Mouse (Mus musculus): ENCODE results near the gene Hmox2. TPM values are rescaled to one million over a fixed set of nuclear protein-coding genes. Genes with fewer than 3 reads are reported as not detected.
A peak's percentile ranks its signal among the peaks of the same experiment; 100 is the strongest.

The Hmox2 gene
- polyA plus RNA-seq, 1 experiment = 59.0 TPM

DNA sequence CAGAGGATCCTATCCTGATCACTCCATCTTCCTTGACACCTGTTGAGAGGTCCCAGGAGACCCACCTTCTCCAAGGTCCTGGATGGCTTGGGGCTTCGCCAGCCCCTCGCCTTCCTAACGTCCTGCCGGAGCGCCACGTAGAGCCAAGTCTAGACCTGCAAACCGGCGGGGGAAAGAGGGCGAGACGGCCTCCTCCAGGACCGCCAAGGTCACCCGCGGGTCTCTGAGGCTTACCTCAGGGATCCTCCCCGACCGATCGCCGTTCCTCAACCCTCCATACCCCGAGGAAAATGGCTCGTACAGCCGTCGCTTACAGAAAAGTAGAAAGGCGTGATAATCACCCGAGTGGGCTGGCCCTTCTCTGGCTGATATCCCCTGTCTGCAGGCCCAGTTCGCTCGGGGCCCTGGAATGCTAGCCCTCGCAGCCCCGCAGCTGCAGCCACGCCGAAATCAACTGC is 63.2 kb downstream of the Hmox2 start:
- no peak for DNase-seq (ENCODE audit: low read depth)
- TF ChIP-seq CTCF (IDR thresholded peaks at IDR 0.05; ENCODE audit: borderline replicate concordance, extremely low read depth, insufficient read depth, insufficient read length) (no peak), POLR2A (IDR thresholded peaks at IDR 0.05; ENCODE audit: borderline replicate concordance, extremely low read depth, insufficient read depth, insufficient read length, poor library complexity, severe bottlenecking) (no peak)

- peak; percentile 71; the same call in 1 of the 2 replicates for TF ChIP-seq POLR2A (IDR thresholded peaks at IDR 0.05; ENCODE audit: borderline replicate concordance, extremely low read depth, insufficient read depth, insufficient read length, poor library complexity, severe bottlenecking)
- no peak for TF ChIP-seq CTCF (IDR thresholded peaks at IDR 0.05; ENCODE audit: borderline replicate concordance, extremely low read depth, insufficient read depth, insufficient read length)
- DNase-seq (ENCODE audit: low read depth) = peak; percentile 98
These were observed 63.8 kb downstream of the Hmox2 start, which contains the start of gene Cdip1 for GRCm38 (mm10) chr16:4789810-4790559. Cdip1 (minus strand) TSS chr16:4790292.

- TF ChIP-seq CTCF (IDR thresholded peaks at IDR 0.05; ENCODE audit: borderline replicate concordance, extremely low read depth, insufficient read depth, insufficient read length) (no peak), POLR2A (IDR thresholded peaks at IDR 0.05; ENCODE audit: borderline replicate concordance, extremely low read depth, insufficient read depth, insufficient read length, poor library complexity, severe bottlenecking) (no peak)
- DNase-seq (ENCODE audit: low read depth) = peak; percentile 47
These were observed 65.2 kb downstream of the Hmox2 start for GRCm38 (mm10) chr16:4791332-4791731.

GRCm38 (mm10) chr16:4796631-4797030 is 70.5 kb downstream of the Hmox2 start:
- TF ChIP-seq POLR2A (IDR thresholded peaks at IDR 0.05; ENCODE audit: borderline replicate concordance, extremely low read depth, insufficient read depth, insufficient read length, poor library complexity, severe bottlenecking) (no peak), CTCF (IDR thresholded peaks at IDR 0.05; ENCODE audit: borderline replicate concordance, extremely low read depth, insufficient read depth, insufficient read length) (no peak)

More at GRCm38 (mm10) chr16:4796631-4797030, 70.5 kb downstream of the Hmox2 start:
- DNase-seq (ENCODE audit: low read depth) = no peak

Other genes starting within 250 kb of the Hmox2 start
- gene Srl, start 184.5 kb upstream of the Hmox2 start, polyA plus RNA-seq (2012; rRNA removed) = 25.0 and 26.2 TPM in 2 replicates
- gene Tfap4, start 166.5 kb upstream of the Hmox2 start, polyA plus RNA-seq (2012; rRNA removed) = 13.6 and 16.6 TPM in 2 replicates
- gene Glis2, start 131.6 kb upstream of the Hmox2 start, polyA plus RNA-seq (2012; rRNA removed) = 41.8 and 45.4 TPM in 2 replicates
- 121 and 169 TPM in 2 replicates for gene Pam16, start 101.4 kb upstream of the Hmox2 start, polyA plus RNA-seq (2012; rRNA removed)
- gene Vasn, start 86.4 kb upstream of the Hmox2 start, polyA plus RNA-seq (2012; rRNA removed) = 6.9 and 9.9 TPM in 2 replicates
- 23.5 and 28.7 TPM in 2 replicates for gene Dnaja3, start 86.4 kb upstream of the Hmox2 start, polyA plus RNA-seq (2012; rRNA removed)
- 64.0 and 68.8 TPM in 2 replicates for gene Coro7, start 46.6 kb upstream of the Hmox2 start, polyA plus RNA-seq (2012; rRNA removed)
- 70.6 and 105 TPM in 2 replicates for gene Nmral1, start 7.0 kb upstream of the Hmox2 start, polyA plus RNA-seq (2012; rRNA removed)
- gene Cdip1, start 63.9 kb downstream of the Hmox2 start, polyA plus RNA-seq (2012; rRNA removed) = 91.1 and 116 TPM in 2 replicates
- gene 4930562C15Rik, start 109.1 kb downstream of the Hmox2 start, polyA plus RNA-seq (2012; rRNA removed) = not detected in 2 replicates
- gene Ubald1, start 154.0 kb downstream of the Hmox2 start, polyA plus RNA-seq (2012; rRNA removed) = 25.7 and 46.5 TPM in 2 replicates
- gene Mgrn1, start 159.9 kb downstream of the Hmox2 start, polyA plus RNA-seq (2012; rRNA removed) = 152 and 169 TPM in 2 replicates
- 102 and 141 TPM in 2 replicates for gene Nudt16l1, start 212.4 kb downstream of the Hmox2 start, polyA plus RNA-seq (2012; rRNA removed)
- 99.8 and 131 TPM in 2 replicates for gene Anks3, start 237.8 kb downstream of the Hmox2 start, polyA plus RNA-seq (2012; rRNA removed)

Data from brain, embryonic 14.5 days (tissue).